Mouse (Mus musculus): ENCODE measurements around the gene Glud1.

The Glud1 gene

DNA sequence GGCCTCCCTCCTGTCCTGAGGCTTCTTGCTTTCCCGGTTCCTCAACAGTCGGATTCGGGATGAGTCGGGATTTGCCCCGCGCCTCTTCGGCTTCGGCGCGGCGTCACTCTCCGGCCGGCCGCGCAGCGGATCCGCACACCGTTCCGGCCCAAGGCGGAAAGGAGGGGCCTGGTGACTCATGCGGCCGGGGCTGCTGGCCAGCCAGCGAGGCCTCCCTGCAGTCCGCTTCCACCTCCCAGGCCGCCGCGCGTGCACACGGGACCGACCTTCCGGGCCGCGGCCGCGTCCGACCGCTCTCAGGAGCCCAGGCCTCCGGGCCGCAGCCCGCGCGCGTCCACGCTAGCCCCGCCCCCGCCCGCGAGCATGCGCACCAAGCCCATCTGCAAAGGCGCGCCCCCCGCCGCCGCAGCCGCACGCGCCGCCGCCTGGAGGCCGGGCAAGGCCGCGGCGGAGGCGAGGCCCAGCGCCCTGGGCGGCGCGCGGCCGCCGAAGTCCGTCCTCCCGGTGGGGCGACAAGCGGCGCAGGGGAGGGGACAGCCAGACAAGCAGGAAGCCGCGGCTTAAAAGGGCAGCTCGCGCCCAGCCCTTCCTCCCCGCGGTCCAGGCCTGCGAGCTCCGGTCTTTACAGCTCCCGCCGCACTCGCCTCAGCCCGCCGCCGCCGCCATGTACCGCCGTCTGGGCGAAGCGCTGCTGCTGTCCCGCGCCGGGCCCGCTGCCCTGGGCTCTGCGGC, at the start of gene Glud1, which contains the start of gene Shld2:
TSS of gene Glud1 (plus strand) at position 494 of the 732 bp plus-strand sequence.
TSS of gene Shld2 (minus strand) at position 260 of the 732 bp plus-strand sequence.
- peak; percentile 98 to 99 for DNase-seq

DNA sequence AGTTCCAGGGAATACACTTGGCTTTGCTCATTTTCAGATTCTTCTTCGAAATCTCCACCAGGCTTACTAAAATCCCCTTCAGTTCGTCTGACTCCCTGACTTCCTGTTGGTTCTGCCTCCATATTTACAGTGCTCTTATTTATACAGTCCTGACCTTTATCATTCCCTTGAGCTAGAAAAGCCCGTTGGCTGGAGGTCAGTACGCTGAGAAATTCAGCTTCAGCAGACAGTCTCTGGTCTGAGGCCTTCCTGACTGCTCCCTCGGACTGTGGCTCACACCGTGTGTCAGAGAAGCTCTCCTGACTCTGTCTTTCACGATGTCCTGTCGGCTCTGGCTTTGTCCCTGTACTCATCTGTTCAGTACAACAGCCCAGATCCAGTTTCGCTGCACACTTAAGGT, 42.5 kb upstream of the Glud1 start:
- DNase-seq, result no peak

DNA sequence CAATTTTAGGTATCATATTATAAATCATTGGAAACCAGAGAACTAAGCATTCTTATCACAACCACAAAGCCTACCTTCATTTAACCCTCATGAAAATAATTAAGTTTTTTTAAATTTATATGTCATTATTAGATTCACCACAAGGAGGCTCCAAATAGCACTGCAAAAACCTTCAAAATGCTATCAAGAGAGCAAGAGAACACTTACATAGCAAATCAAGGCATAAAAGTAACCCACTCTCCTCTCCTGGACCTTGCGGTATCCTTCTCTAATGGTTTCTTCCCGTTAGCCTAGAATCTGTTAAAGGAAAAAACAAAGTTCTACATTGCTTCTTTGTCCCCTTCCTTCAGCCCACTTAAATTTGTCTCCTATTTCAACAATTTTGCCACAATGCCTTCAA, 37.2 kb upstream of the Glud1 start:
- peak in 1 of 2 experiments; percentile 5 for DNase-seq

DNA sequence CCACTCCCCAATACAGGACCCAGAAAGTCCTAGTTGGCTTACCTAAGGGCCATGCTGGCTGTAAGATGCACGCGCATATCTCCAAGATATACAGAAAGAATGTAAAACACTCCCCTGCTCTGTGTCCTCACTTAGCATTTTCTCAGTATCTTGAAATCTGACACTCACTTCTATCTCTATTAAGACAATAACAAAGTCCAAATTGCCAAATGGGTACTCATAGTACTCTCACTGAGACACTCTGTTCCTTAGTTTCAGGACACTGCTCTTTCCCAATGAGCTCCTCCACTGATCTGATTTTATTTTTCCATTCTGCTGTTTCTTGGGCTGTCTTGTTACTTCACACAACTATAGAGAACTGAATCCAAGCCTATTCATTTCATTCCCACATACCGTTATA, 36.4 kb upstream of the Glud1 start:
- DNase-seq, result no peak

DNA sequence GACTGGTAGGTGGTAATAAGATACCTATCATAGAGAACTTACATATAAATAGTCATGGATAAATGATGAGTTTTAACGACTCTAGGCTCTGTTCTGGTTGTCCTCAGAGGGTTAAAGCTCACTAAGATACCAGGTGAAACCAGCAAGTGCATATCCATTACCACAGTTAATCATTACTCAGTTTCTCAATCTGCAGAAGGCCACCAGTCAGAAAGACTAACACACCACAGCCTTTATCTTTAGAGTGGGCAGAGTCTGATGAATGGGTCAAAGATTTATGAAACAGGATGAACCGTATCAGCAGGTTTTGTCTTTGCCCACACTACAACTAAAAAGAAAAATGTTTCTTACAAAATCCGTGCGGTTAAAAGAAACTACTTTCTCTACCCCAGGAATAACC, 35.3 kb upstream of the Glud1 start:
- DNase-seq, result no peak

DNA sequence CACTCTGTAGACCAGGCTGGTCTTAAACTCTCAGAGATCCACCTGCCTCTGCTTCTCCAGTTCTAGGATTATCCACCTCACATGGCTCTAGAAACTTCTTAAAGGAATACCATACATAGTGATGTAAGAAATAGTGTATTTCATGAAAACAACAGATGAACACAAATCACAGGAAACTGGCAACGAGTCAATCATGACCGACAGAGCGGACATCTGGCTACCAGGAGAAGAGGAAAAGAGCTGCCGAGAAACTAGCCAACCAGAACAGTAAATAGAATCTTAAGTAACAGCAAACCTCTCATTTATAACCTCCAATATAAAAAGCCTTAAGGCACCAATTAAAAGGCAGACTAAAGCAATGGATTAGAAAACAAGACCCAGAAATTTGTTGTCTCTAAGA, 30.8 kb upstream of the Glud1 start:
- DNase-seq, result peak; percentile 15 to 17

DNA sequence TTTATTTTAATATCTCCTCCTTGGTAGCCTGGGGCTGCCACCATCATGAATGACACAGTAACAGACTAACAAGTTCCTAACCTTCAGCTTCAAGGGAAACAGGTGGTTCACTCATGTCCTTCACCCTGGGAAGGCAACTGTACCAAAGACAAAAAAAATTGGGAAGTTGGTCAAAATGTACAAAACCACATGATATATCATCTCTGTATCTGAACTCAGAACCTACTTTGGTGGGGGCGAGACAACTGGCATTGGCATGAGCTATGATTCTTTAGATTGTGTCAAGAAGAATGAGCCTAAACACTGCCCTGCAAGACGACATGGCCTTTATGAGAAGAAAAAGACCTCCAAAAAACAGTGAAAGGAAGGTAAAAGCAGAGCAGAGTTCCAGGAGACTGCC, 29.7 kb upstream of the Glud1 start:
- no peak for DNase-seq

DNA sequence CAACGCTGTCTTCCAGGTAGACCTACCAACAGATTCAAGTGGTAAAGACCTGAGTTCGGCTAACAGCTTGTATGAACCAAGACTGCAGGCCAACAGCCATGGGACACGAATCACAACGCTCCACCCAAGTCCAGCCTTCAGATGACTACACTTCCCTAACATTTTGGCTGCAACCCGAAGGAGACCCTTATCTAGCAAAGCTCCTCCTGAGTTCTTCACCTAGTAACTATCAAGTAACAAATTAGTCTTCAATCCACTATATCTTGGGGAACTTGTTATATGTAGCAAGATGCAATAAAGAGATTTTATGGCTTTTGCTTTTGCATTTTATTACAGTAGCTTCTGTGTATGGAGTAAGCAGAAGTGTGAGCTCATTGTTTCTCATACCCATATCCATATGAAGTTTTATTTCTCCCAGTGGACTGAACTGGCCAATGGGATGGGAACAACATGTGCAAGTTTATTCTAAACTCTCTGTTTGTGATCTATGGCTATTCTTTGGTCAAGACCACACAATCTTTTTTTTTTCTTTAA, 28.7 kb upstream of the Glud1 start:
- no peak for DNase-seq

DNA sequence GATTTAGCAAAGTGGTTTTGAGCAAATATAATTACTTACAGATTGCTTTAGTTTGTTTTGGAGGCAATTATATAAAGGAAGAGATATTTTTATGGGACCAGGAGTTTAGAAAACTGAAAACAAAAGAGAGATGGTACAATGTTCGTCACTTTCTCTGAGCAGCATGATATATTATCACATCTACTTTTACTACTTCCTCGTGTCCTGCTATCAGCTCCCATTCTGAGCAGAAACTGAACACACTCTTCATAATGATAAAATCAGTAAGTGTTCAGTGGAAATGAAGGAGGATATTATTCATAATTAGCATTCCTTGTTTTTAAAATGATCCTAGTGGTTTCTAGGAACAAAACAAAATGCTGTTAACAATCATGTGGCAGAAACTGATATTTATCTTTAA, 22.1 kb upstream of the Glud1 start:
- no peak for DNase-seq

DNA sequence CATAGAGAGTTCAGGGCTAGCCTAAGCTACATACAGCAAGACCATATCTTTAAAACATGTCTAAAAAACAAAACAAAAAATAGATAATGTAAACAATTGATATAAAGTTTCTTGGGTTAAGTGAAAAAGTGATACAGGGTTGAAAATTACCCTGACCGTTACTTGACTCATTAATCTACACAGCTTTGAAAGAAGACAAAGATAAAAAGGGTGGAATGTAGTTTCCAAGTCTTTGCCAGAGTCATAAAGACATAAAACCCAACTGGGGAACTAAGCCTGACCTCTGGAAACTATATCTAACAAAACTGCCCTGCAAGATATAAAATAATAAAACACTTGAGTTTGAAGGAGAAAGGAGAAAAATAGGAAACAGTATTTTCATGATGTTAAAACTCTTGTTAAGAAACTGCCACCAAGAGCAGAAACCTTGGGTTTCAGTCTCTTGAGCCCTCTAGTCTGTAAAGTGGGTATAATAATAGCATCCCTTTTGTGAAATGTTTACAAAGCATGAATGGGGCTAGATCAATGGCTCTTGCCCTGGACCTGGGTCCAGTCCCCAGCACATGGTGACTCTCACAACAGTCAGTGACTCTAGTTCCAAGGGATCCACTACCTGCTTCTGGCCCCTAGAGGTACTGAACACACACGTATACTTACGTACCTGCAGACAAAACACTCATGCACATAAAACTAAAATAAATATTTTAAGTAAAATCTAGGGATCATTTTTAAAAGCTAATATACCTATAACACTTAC, 21.1 kb upstream of the Glud1 start:
- no peak for DNase-seq

DNA sequence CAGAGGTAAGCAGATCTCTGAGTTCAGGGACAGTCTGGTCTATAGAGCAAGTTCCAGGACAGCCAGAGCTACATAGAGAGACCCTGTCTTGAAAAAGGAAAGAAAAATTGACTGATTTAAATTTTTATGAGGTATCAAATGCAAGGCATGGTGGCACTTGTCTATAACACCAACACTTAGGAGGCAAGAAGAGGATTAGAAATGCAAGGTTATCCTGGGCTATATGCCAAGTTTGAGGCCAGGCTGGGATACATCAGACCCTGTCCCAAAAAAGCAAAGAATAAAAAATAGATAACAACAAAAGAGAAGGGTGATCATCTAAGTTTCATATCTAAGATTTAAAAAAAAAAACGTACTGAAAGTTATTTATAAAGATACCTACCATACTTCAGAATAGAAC, 20.3 kb upstream of the Glud1 start:
- DNase-seq, result no peak

DNA sequence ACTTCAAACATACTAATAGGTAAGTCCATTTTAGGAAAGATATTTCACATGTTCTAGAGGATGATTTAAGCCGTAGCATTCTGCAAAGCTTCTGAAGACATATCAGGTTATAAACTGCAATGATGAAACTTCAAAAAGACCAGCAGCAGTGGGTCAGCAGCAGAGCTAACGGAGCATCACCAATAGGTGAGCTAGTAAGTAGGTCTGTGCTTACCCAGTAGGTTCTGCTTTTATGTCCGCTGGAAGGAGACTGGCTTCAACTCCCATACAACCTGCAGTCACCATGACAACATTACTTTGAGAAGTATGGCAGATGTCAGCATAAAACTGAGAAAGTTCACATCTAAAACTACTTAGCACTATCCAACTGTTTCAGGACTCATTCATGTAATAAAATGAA, 16.9 kb upstream of the Glud1 start:
- DNase-seq, result no peak

DNA sequence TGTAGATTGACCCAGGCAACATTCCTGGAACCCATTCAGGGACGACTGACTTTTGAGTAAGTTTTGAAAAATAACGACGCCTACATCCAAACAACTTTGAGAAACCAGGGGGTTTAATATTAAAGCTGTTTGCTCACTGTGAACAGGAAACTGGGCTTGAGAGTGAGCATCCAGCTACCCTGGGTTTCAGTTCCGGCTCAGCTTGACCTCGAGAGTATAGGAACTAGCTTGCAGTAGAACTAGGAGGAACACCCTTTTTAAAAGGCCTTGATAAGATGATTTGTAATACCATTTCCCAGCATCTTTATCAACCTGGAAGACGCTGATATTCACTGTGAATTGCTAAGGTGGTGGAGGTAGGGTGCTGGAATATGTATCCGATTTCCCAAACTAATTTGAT, 14.2 kb upstream of the Glud1 start:
- DNase-seq, result no peak

DNA sequence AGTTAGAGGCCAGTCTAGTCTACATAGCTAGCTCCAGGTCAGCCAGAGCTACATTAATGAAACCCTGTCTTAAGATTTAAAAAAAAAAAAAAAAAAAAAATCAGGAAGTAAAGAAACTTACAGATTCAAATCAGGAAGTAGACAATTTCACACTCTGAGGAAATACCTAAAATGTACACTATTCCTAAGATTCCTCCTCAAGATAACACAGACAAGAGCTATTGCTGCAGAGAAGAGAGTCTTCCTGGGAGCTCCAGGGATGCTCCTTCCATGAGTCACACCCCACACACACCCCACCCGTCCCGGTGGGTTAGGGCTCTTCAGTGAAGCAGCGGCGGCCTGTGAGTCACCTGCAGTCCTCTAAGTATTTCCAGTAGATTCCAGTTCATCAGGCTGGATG, 13.5 kb upstream of the Glud1 start:
- DNase-seq, result no peak

DNA sequence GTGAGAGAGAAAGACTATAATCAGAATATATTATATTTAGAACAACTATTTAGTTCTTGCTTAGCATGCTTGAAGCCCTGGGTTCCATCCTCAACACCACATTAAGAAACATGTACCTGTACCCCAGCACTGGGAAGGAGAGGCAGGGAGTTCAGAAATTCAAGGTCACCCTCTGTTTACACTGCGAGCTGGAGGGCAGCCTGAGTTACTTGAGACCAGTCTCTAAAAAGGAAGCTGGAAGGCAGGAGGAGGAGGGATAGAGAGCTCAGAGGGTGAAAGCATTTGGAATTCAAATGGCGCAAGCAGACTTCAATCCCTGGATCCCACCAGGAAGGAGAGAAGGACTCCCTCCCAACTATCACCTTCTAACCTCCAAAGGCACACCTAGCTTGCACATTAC, 12.9 kb upstream of the Glud1 start:
- no peak for DNase-seq

DNA sequence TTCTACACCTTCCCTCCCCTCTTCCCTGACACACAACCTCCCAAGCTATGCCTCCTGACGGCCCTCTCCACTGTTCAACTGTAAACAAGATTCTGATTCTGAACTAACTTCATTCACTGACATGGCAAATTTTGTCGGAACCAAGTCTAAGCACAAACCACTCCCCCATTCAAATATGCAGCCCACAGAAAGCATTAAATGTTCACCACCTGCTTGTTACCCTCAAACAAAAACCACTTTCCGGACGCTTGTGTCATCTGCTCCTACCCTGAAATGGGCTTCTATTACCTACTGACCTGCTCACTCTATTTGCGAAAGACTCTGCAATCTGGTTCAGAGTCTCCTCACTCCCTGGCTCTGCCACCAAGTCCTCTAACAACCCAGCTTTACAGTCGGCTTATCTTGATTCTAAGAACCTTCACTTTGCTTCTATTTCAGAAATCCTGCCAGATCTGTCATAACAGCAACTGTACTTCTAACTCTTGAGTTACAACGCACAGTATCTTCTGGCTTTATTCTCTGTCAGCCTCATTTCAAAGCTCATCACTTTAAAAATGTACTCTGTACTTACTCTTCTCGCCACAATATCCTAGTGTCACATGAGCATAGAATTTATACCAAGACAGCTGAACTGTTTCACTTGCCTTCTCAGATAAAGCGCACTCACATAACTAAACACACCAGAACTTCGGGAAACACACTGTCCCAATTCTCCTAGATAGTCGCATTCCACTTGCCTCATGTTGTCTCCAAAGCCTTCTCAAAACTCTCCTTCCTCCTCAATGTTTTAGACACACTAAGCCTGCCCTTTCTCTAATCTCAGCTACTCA, 11.4 kb upstream of the Glud1 start:
- DNase-seq, result no peak

DNA sequence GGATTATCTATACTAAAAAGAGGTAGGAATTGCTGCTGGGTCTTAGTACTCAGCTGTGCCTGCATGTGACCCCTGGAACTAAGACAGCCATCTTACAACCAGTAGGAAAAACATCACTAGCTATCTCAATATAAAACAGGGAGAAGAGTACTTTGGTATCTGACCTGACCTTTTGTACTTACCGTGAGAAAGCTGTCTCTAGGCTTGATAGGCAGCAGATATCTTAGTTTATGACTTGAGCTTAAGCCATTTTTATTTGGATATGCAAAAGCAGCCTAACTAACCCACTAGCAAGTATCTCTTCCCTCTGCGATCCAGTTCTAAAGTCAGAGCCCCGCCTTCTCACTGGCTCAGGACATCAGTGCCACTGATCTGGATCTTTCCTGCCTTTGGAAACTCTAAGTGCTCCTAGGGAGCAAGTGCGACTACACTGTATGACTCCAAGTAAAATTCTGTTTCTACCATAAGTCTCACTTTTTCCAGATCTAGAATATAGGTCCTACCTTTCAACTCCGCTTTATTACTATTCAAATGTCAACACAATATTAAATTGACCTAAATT, 7.8 kb upstream of the Glud1 start:
- DNase-seq, result no peak

DNA sequence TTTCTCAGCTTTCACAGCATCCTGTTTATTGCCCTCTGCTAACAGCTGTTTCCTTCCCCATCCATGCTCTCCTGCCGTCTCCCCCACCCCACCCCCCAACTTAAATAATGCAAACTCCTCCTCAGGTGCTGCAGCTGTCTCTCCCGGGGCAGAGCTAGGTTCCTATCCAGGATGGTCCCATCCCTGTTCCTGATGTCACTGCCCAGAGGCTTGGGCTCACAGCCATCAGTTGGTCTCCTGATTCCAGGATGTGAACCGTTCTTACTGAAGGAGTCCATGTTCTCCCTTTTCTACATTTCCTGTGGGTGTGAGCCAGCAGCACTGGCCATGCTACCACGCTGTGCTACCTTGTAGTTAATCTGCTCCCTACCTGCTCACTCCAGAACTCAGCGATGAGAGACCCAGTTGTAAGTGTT, 7.3 kb upstream of the Glud1 start:
- no peak for DNase-seq

DNA sequence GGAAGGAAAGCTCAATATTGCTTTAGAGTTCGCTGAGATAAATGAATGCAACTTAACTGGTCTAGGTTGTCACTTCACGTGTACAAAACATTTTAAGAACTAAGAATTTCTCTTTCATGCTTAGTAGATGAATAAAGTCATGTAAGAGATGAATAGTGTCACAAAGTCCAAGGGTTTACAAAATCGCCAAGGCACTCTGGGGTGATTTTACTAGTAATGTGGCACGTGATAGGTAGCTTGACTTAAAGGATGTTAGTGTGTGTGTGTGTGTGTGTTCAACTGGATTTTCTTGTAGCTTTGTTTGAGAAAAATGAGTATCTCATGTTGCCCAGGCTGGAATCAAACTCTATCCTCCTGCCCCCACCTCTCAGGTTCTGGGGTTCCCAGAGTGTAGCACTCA, 1.3 kb upstream of the Glud1 start:
- DNase-seq, result no peak

DNA sequence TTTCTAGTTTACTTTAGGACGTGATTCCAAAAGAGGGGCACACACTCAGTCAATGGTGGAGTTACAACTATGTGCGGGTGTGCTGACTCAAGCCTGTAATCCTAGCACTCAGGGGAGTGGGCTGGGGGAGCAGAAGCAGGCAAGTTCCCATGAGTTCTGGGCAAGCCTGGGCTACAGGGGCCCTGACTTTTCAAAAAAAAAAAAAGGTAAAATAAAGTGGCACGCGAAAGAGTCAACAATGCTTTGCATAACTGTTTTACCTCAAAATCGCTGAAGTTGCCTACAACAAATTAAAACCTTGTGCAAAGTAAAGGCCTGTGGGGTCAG, 657 bp upstream of the Glud1 start:
- peak in 1 of 2 experiments; percentile 19 for DNase-seq

DNA sequence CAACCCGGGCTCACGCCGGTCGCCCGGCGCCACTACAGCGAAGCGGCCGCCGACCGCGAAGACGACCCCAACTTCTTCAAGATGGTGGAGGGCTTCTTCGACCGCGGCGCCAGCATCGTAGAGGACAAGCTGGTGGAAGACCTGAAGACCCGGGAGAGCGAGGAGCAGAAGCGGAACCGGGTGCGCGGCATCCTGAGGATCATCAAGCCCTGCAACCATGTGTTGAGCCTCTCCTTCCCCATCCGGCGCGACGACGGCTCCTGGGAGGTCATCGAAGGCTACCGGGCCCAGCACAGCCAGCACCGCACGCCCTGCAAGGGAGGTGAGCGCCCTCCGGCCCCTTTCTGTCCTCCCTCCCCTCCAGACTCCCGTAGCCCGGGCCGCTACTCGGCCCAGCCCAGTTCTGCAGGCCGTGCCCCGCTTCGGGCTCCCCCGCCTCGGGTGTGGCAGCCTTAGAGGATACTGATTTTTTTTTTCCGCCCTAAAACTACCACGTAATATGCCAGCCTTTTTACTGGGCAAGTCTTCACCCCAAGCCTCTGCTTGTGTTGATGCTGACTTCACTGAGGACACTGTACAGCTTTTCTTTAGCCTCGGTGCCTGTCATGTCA, 599 bp downstream of the Glud1 start:
- DNase-seq, result peak in 1 of 2 experiments; percentile 63

DNA sequence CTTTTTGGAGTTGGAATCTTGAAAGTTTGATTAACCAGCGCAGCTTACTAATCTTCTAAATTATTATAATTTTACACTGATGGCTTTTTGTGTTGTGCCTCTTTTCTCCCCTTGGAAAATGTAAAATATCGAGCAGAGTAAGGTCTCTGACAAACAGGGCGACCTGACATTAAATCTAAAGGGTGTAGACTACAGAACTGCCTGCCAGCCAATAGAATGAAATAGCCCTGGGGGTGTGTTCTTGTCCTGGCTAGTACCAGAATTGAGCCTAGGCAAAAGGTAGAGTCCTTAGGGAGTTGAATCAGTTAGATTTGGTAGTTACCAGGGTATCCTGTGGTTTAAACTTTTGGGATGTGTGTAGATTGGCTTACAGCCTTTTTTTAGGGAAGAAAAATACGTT, 1.2 kb downstream of the Glud1 start:
- peak in 1 of 2 experiments; percentile 31 for DNase-seq

Data from cerebellum, postnatal 14 days (tissue).